Mouse (Mus musculus) c-Kit-positive CD71-negative TER-119-negative erythroid progenitor cells, embryonic 14.5 days (primary cell): ENCODE results near the gene Sap25.
"Not testable (repeated sequence)": the region's sequence is repeated elsewhere in the genome, so short reads cannot be mapped to it uniquely, and the experiment has no call there.

ENCODE experiments used
- DNase-seq: peaks from one replicate; pipeline ENCODE4 v3.0.0-alpha.2; 2013; ENCODE audit warnings: low read depth

Sap25 gene

GRCm38 (mm10) chr5:137641054-137641453 is at the start of gene Sap25:
TSS of gene Sap25 (plus strand) at chr5:137641334.
- no peak for DNase-seq

- no peak for DNase-seq
Measured at GRCm38 (mm10) chr5:137595921-137596320, 45.2 kb upstream of the Sap25 start.

- no peak for DNase-seq
Measured at GRCm38 (mm10) chr5:137596601-137597261, 44.4 kb upstream of the Sap25 start.

- no peak for DNase-seq
Measured at GRCm38 (mm10) chr5:137597625-137598024, 43.5 kb upstream of the Sap25 start.

- no peak for DNase-seq
Measured at GRCm38 (mm10) chr5:137598100-137598826, 42.9 kb upstream of the Sap25 start.

GRCm38 (mm10) chr5:137599600-137599999 is 41.5 kb upstream of the Sap25 start:
- no peak for DNase-seq

GRCm38 (mm10) chr5:137600281-137600618 is 40.9 kb upstream of the Sap25 start:
- DNase-seq: no peak

- DNase-seq: peak; percentile 95
Measured at GRCm38 (mm10) chr5:137600619-137601364, 40.3 kb upstream of the Sap25 start, which contains the start of gene Mospd3. TSS of gene Mospd3 (minus strand) at chr5:137601058.

GRCm38 (mm10) chr5:137601365-137601729 is 39.8 kb upstream of the Sap25 start:
- DNase-seq: no peak

GRCm38 (mm10) chr5:137607860-137608653 is 33.1 kb upstream of the Sap25 start:
- DNase-seq: no peak

- no peak for DNase-seq
Measured at GRCm38 (mm10) chr5:137608654-137609190, 32.4 kb upstream of the Sap25 start.

- no peak for DNase-seq
Measured at GRCm38 (mm10) chr5:137609292-137609691, 31.8 kb upstream of the Sap25 start.

- no peak for DNase-seq
Measured at GRCm38 (mm10) chr5:137610056-137610455, 31.1 kb upstream of the Sap25 start.

- no peak for DNase-seq
Measured at GRCm38 (mm10) chr5:137610548-137611244, 30.4 kb upstream of the Sap25 start.

GRCm38 (mm10) chr5:137611245-137611602 is 29.9 kb upstream of the Sap25 start:
- no peak for DNase-seq

- no peak for DNase-seq
Measured at GRCm38 (mm10) chr5:137613076-137613475, 28.1 kb upstream of the Sap25 start.

GRCm38 (mm10) chr5:137613550-137613949 is 27.6 kb upstream of the Sap25 start, which contains the start of gene Pcolce:
TSS of gene Pcolce (minus strand) at chr5:137613784.
- DNase-seq: no peak

GRCm38 (mm10) chr5:137614921-137615320 is 26.2 kb upstream of the Sap25 start:
- DNase-seq: not testable (repeated sequence)

GRCm38 (mm10) chr5:137615347-137615746 is 25.8 kb upstream of the Sap25 start:
- DNase-seq: no peak

GRCm38 (mm10) chr5:137623937-137624530 is 17.1 kb upstream of the Sap25 start:
- no peak for DNase-seq

- DNase-seq: no peak
Measured at GRCm38 (mm10) chr5:137627991-137628390, 13.1 kb upstream of the Sap25 start.
